Mouse (Mus musculus): Measurements from ENCODE around the gene Cyp2c55. TPM values are rescaled to one million over a fixed set of nuclear protein-coding genes. Genes with fewer than 3 reads are reported as not detected.

Cyp2c55 gene
- 0.07 TPM in 1 of 2 replicates, not detected in the other for polyA plus RNA-seq (2014; fragmentation: Nextera tagmentation; extraction: Ambion mirVana)

DNA sequence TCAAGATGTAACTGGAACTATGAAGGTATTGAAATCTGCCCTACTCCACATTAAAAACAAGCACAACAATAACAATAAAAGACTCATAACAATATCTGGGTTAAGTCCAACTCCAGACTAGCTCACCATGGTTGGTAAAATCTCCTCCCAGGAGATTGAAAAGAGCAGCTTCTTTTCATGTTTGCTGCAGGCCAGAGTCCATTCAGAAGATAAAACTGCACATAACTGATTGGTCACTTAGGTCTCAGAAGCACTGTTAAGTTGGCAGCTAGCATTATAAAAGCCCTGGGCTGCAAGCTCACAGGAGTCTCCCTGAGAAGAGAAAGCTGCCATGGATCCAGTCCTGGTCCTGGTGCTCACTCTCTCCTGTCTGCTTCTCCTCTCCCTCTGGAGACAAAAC lies at the start of gene Cyp2c55:
TSS of gene Cyp2c55 (plus strand) at position 305 of the 400 bp plus-strand sequence.
- no peak for ATAC-seq (replicated peaks; ENCODE audit: insufficient number of reproducible peaks, low FRiP score, low TSS enrichment)
- Histone ChIP-seq H3K9ac (ENCODE audit: low read depth, low read length) (no peak within 1 kb of the TSS), H3K36me3 (ENCODE audit: control insufficient read depth, insufficient read depth, low read length) (no peaks in the 10 kb centered on the region), H3K4me1 (ENCODE audit: control insufficient read depth, insufficient read depth, low read length) (no peaks in the 10 kb centered on the region), H3K9me3 (replicated peaks; ENCODE audit: control insufficient read depth, low read length) (no peaks in the 10 kb centered on the region), H3K4me3 (ENCODE audit: low read depth, low read length) (no peak within 1 kb of the TSS), H3K27me3 (ENCODE audit: control insufficient read depth, insufficient read depth, low read length) (no peaks in the 10 kb centered on the region), H3K4me2 (no peak within 1 kb of the TSS), H3K27ac (ENCODE audit: low read depth, low read length) (no peak within 1 kb of the TSS)

DNA sequence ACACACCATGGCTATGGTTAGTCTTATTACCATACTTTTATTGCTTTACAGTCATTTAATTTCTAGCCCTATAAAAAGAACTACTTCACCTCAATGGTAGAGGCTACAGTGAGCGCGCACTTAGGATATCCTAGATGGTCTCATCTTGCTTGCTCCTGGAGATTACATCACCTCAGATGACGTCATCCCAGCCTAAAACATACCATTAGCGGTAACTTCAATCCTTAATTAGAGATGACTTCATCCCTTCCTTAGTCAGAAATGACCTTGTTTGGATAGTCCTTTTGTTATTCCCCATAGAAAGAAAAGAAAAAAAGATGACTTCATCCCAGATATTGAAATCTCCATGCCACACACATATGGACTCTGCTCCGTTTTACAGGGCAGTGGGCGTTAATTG lies 36.1 kb upstream of the Cyp2c55 start:
- ATAC-seq (replicated peaks; ENCODE audit: insufficient number of reproducible peaks, low FRiP score, low TSS enrichment): no peak
- Histone ChIP-seq H3K9ac (ENCODE audit: low read depth, low read length) (no peak overlapping the region), H3K36me3 (ENCODE audit: control insufficient read depth, insufficient read depth, low read length) (peaks cover 4% of the 10 kb centered on the region; the same call in 1 of the 2 replicates), H3K27me3 (ENCODE audit: control insufficient read depth, insufficient read depth, low read length) (no peaks in the 10 kb centered on the region), H3K27ac (ENCODE audit: low read depth, low read length) (no peak overlapping the region), H3K4me2 (no peak overlapping the region), H3K9me3 (replicated peaks; ENCODE audit: control insufficient read depth, low read length) (no peaks in the 10 kb centered on the region), H3K4me3 (ENCODE audit: low read depth, low read length) (no peak overlapping the region), H3K4me1 (ENCODE audit: control insufficient read depth, insufficient read depth, low read length) (no peaks in the 10 kb centered on the region)
- 72% methylated on average over 6 of the region's 6 CpGs for WGBS (ENCODE audit: insufficient replicate concordance)

DNA sequence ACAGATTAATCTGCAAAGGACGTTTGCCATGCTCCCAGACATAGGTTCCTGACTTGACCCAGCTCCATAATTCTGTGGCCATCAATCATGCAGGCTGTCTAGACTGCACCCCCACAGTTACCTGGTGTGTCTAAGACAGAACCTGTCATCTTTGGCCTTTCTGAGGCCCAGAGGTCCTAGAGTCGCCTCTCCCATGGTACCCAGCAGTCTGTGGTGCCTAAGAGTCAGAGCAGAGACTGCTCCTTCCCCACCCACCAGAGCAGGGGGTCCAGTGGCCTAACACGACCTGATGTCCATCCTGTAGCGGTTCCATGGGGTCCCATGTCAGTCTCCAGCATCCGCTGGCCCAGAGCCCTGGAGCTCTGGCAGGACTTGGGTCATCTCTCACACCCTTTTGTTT lies 34.2 kb upstream of the Cyp2c55 start:
- no peaks in the 10 kb centered on the region for H3K4me1 ChIP-seq (ENCODE audit: control insufficient read depth, insufficient read depth, low read length)
- H3K4me2 ChIP-seq: no peak overlapping the region
- H3K9ac ChIP-seq (ENCODE audit: low read depth, low read length): no peak overlapping the region
- WGBS (ENCODE audit: insufficient replicate concordance): 67% methylated on average over 5 of the region's 5 CpGs
- H3K27ac ChIP-seq (ENCODE audit: low read depth, low read length): no peak overlapping the region
- H3K4me3 ChIP-seq (ENCODE audit: low read depth, low read length): no peak overlapping the region
- H3K36me3 ChIP-seq (ENCODE audit: control insufficient read depth, insufficient read depth, low read length): peaks cover 4% of the 10 kb centered on the region; the same call in 1 of the 2 replicates
- H3K27me3 ChIP-seq (ENCODE audit: control insufficient read depth, insufficient read depth, low read length): no peaks in the 10 kb centered on the region
- ATAC-seq (replicated peaks; ENCODE audit: insufficient number of reproducible peaks, low FRiP score, low TSS enrichment): no peak
- H3K9me3 ChIP-seq (replicated peaks; ENCODE audit: control insufficient read depth, low read length): no peaks in the 10 kb centered on the region

DNA sequence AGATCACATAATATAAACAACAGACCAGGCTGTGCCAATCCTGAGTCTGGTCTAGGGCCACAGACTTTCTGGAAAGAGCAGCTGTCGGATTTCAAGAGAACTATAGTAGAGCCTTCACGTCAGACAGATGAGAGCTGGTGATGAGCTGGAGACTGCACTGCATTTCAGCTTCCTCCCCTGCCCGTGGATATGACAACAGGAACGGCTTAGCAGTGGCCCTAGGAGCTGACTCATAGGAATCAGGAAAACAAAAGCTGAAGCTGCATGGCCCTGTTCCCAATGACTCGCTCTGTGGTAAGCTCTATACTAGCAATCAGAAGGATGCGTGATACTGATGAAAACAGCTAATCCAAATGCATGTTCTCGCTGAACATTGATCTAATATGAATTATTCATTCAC lies 33.2 kb upstream of the Cyp2c55 start:
- no peak overlapping the region for H3K4me3 ChIP-seq (ENCODE audit: low read depth, low read length)
- 59% methylated on average over 7 of the region's 7 CpGs for WGBS (ENCODE audit: insufficient replicate concordance)
- H3K9me3 ChIP-seq (replicated peaks; ENCODE audit: control insufficient read depth, low read length): no peaks in the 10 kb centered on the region
- no peak overlapping the region for H3K27ac ChIP-seq (ENCODE audit: low read depth, low read length)
- no peaks in the 10 kb centered on the region for H3K4me1 ChIP-seq (ENCODE audit: control insufficient read depth, insufficient read depth, low read length)
- ATAC-seq (replicated peaks; ENCODE audit: insufficient number of reproducible peaks, low FRiP score, low TSS enrichment): no peak
- H3K36me3 ChIP-seq (ENCODE audit: control insufficient read depth, insufficient read depth, low read length): peaks cover 4% of the 10 kb centered on the region; the same call in 1 of the 2 replicates
- no peak overlapping the region for H3K9ac ChIP-seq (ENCODE audit: low read depth, low read length)
- no peaks in the 10 kb centered on the region for H3K27me3 ChIP-seq (ENCODE audit: control insufficient read depth, insufficient read depth, low read length)
- no peak overlapping the region for H3K4me2 ChIP-seq

DNA sequence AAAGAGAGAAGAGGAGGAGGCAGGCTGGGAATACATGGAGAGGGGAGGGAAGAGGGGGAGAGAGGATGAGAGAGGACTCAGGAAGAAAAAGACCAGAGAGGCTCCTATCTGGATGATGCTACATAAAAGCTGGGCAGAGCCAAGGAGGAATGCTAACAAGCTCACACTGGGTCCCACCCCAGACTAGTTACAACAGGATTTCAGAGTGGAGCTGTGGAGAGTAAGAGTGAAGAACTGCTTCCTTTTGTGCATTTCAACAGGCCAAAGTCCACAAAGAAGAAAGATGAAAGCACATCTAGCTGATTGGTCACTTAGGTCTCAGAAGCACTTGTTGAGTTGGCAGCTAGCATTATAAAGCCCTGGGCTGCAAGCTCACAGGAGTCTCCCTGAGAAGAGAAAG lies 30.6 kb upstream of the Cyp2c55 start:
- Histone ChIP-seq H3K27me3 (ENCODE audit: control insufficient read depth, insufficient read depth, low read length) (no peaks in the 10 kb centered on the region), H3K4me1 (ENCODE audit: control insufficient read depth, insufficient read depth, low read length) (no peaks in the 10 kb centered on the region), H3K27ac (ENCODE audit: low read depth, low read length) (no peak overlapping the region), H3K4me3 (ENCODE audit: low read depth, low read length) (no peak overlapping the region), H3K9me3 (replicated peaks; ENCODE audit: control insufficient read depth, low read length) (no peaks in the 10 kb centered on the region), H3K36me3 (ENCODE audit: control insufficient read depth, insufficient read depth, low read length) (no peaks in the 10 kb centered on the region; the same call in 1 of the 2 replicates), H3K4me2 (no peak overlapping the region), H3K9ac (ENCODE audit: low read depth, low read length) (no peak overlapping the region)
- ATAC-seq (replicated peaks; ENCODE audit: insufficient number of reproducible peaks, low FRiP score, low TSS enrichment): no peak

DNA sequence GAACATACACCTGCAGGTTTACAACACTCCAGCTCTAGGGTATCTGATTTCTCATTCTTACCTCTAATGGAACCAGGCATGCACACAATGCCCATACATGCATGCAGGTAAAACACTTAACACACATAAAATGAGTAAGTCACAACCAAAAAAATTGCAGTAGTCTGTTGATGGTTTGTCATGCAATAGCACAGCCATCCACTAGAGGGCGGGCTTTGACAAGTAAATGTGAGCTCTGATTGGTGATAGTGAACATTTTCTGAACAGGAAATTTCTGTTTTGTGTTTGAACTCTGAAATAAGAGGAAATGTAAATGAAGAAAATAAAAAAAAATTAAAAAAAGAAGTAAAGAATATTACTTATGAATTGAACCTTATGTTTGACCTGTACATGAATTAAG lies 24.9 kb upstream of the Cyp2c55 start:
- ATAC-seq (replicated peaks; ENCODE audit: insufficient number of reproducible peaks, low FRiP score, low TSS enrichment): no peak
- H3K27ac ChIP-seq (ENCODE audit: low read depth, low read length): no peak overlapping the region
- no peak overlapping the region for H3K9ac ChIP-seq (ENCODE audit: low read depth, low read length)
- no peaks in the 10 kb centered on the region for H3K27me3 ChIP-seq (ENCODE audit: control insufficient read depth, insufficient read depth, low read length)
- no peaks in the 10 kb centered on the region for H3K36me3 ChIP-seq (ENCODE audit: control insufficient read depth, insufficient read depth, low read length)
- H3K4me1 ChIP-seq (ENCODE audit: control insufficient read depth, insufficient read depth, low read length): no peaks in the 10 kb centered on the region
- H3K4me2 ChIP-seq: no peak overlapping the region
- H3K4me3 ChIP-seq (ENCODE audit: low read depth, low read length): no peak overlapping the region
- WGBS (ENCODE audit: insufficient replicate concordance): 0% methylated on average over 1 of the region's 1 CpGs
- H3K9me3 ChIP-seq (replicated peaks; ENCODE audit: control insufficient read depth, low read length): no peaks in the 10 kb centered on the region

DNA sequence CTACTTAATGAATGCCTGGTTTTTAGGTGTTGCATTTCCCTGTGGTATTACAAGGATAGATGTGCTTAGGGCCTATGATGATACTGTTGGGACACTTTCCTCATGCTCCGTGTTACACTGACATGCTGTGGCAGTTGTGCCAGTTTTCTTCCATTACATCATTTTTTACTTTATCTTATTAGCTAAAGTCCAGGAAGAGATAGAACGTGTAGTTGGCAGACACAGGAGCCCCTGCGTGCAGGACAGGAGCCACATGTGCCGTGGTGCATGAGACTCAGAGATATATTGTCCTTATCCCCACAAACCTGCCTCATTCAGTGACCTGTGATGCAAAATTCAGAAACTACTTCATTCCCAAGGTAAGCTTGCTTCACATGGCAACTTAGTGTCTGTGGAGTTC lies 8.6 kb upstream of the Cyp2c55 start:
- no peaks in the 10 kb centered on the region for H3K36me3 ChIP-seq (ENCODE audit: control insufficient read depth, insufficient read depth, low read length)
- ATAC-seq (replicated peaks; ENCODE audit: insufficient number of reproducible peaks, low FRiP score, low TSS enrichment): no peak
- 58% methylated on average over 4 of the region's 4 CpGs for WGBS (ENCODE audit: insufficient replicate concordance)
- no peak overlapping the region for H3K9ac ChIP-seq (ENCODE audit: low read depth, low read length)
- H3K27ac ChIP-seq (ENCODE audit: low read depth, low read length): no peak overlapping the region
- H3K9me3 ChIP-seq (replicated peaks; ENCODE audit: control insufficient read depth, low read length): no peaks in the 10 kb centered on the region
- H3K4me1 ChIP-seq (ENCODE audit: control insufficient read depth, insufficient read depth, low read length): no peaks in the 10 kb centered on the region
- no peak overlapping the region for H3K4me2 ChIP-seq
- H3K4me3 ChIP-seq (ENCODE audit: low read depth, low read length): no peak overlapping the region
- H3K27me3 ChIP-seq (ENCODE audit: control insufficient read depth, insufficient read depth, low read length): no peaks in the 10 kb centered on the region

DNA sequence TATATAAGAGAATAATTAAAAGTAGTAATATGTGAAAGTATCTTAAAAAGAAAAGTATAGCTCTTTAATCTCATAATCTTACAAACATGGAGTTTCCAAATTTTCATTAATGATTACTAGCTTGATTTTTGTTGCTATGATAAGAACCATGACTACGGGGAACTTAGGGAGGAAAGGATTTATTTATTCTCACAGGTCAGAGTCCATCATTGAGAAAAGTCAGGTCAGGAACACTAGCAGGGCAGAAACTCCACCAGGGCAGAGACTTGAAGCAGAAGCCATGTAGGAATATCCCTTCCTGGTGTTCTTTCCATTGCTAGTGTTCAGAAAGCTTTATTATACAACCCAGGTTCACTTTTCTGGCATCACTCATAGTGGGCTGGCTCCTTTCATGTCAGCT lies 8.1 kb upstream of the Cyp2c55 start:
- no peak overlapping the region for H3K9ac ChIP-seq (ENCODE audit: low read depth, low read length)
- H3K4me2 ChIP-seq: no peak overlapping the region
- ATAC-seq (replicated peaks; ENCODE audit: insufficient number of reproducible peaks, low FRiP score, low TSS enrichment): no peak
- 76% methylated on average over 1 of the region's 1 CpGs for WGBS (ENCODE audit: insufficient replicate concordance)
- H3K36me3 ChIP-seq (ENCODE audit: control insufficient read depth, insufficient read depth, low read length): no peaks in the 10 kb centered on the region
- H3K27me3 ChIP-seq (ENCODE audit: control insufficient read depth, insufficient read depth, low read length): no peaks in the 10 kb centered on the region
- no peak overlapping the region for H3K4me3 ChIP-seq (ENCODE audit: low read depth, low read length)
- no peak overlapping the region for H3K27ac ChIP-seq (ENCODE audit: low read depth, low read length)
- H3K9me3 ChIP-seq (replicated peaks; ENCODE audit: control insufficient read depth, low read length): no peaks in the 10 kb centered on the region
- no peaks in the 10 kb centered on the region for H3K4me1 ChIP-seq (ENCODE audit: control insufficient read depth, insufficient read depth, low read length)

DNA sequence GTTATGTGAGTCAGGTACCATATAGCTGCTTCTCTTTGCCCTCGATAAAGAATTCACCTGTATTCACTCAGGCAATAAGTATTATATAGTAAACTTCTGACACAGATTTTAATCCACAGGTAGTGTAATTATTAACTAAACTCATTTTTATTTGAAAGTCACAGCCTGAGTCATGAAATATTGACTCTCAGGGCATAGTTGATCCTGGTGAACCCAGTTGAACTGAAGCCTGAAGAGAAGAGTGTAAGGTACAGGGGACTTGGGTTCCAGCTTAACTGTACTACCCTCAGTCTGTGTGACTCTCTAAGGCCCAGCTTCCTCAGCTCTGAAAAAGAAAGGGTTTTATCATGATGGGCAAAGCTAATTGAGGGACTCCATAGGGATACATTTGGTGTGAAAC lies 1.7 kb upstream of the Cyp2c55 start:
- no peak for ATAC-seq (replicated peaks; ENCODE audit: insufficient number of reproducible peaks, low FRiP score, low TSS enrichment)
- H3K27ac ChIP-seq (ENCODE audit: low read depth, low read length): no peak overlapping the region
- H3K9ac ChIP-seq (ENCODE audit: low read depth, low read length): no peak overlapping the region
- no peaks in the 10 kb centered on the region for H3K9me3 ChIP-seq (replicated peaks; ENCODE audit: control insufficient read depth, low read length)
- H3K36me3 ChIP-seq (ENCODE audit: control insufficient read depth, insufficient read depth, low read length): no peaks in the 10 kb centered on the region
- H3K4me2 ChIP-seq: no peak overlapping the region
- 77% methylated on average over 1 of the region's 1 CpGs for whole genome bisulfite sequencing (ENCODE audit: insufficient replicate concordance)
- no peaks in the 10 kb centered on the region for H3K4me1 ChIP-seq (ENCODE audit: control insufficient read depth, insufficient read depth, low read length)
- no peaks in the 10 kb centered on the region for H3K27me3 ChIP-seq (ENCODE audit: control insufficient read depth, insufficient read depth, low read length)
- H3K4me3 ChIP-seq (ENCODE audit: low read depth, low read length): no peak overlapping the region
